Mouse (Mus musculus): ENCODE measurements around the gene Ankrd12.

Gene Ankrd12

DNA sequence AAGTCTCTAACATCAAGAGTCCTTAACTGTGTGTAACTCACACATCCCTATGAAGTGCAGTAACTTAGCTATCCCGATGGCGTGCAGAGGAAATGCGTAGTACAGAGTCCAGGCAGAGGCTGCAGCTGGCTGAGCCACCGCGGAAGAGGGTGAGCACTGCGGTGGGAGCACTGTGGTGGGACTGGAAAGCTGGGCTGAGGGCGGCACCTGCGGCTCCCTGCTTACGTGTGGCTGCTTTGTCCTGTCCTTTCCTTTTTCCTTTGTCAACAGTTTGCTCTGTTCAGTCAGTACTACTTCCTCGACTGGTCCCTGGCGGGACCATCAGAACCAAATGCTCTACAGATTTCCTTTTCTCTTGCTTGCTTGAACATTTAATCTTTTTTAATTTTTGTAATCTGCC lies 109.1 kb downstream of the Ankrd12 start:
- no peak for DNase-seq (ENCODE audit: low spot score in 2 of 2)

DNA sequence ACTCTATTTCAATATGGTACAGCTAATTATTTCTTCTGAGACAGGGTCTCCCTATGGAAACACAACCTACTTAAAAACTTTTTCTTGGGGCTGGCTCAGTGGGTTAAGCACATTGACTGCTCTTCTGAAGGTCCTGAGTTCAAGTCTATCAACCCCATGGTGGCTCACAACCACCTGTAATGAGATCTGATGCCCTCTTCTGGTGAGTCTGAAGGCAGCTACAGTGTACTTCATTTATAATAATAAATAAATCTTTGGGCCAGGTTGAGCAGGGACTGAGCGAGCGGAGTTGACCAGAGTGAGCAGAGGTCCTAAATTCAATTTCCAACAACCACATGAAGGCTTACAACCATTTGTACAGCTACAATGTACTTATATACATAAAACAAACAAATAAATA lies 114.6 kb downstream of the Ankrd12 start:
- DNase-seq (ENCODE audit: low spot score in 2 of 2): no peak

DNA sequence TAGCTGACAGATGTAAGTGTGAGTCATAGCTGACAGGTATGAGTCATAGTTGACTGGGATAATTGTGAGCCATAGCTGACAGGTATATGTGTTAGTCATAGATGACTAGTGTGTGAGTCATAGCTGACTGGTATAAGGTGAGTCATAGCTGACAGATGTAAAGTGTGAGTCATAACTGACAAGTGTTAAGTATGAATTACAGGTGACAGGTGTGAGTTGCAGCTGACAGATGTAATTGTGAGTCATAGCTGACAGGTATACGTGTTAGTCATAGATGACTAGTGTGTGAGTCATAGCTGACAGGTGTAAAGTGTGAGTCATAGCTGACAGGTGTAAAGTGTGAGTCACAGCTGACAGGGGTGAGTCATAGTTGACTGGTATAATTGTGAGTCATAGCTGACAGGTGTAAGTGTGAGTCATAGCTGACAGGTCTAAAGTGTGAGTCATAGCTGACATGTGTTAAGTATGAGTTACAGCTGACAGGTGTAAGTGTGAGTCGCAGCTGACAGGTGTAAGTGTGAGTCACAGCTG lies 115.2 kb downstream of the Ankrd12 start:
- DNase-seq (ENCODE audit: low spot score in 2 of 2): no peak

DNA sequence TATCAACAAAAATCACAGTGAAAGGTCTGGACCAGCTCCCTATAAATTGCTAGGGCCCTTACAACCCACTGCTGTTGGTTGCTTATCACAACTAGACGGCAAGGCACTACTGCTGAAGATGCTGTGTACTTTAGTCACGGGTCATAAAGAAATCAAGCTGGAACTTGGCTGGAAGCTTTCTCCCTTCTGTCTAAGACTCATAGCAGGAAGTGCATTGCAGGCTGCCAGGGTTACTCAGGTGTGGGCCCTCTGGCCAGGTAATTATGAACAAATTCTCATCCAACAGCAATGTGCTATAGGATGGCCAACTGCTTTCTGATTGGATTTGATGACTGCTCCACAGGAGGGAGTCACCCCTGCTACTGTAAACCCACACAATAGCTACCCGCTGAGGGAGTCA lies 117.9 kb downstream of the Ankrd12 start:
- DNase-seq (ENCODE audit: low spot score in 2 of 2): no peak

DNA sequence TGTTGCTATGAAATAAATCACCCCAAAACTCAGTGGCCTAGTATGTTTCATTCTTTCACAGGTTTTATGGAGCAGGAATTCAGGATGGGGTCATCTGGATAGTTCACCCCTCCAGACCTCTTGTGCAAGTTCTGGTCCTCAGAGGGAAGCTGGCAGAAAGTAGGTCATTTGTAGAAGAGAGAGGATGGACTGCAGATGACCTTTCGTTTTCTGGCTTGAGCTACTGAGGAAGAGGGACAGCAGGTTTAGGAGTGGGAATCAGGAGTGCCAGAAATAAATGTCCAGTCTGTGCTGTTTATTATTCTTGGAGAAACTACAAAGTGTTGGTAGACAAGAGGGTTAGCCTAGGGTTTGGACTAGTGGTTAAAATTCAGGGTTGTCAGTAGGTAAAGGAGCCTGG lies 118.5 kb downstream of the Ankrd12 start:
- DNase-seq (ENCODE audit: low spot score in 2 of 2): no peak

DNA sequence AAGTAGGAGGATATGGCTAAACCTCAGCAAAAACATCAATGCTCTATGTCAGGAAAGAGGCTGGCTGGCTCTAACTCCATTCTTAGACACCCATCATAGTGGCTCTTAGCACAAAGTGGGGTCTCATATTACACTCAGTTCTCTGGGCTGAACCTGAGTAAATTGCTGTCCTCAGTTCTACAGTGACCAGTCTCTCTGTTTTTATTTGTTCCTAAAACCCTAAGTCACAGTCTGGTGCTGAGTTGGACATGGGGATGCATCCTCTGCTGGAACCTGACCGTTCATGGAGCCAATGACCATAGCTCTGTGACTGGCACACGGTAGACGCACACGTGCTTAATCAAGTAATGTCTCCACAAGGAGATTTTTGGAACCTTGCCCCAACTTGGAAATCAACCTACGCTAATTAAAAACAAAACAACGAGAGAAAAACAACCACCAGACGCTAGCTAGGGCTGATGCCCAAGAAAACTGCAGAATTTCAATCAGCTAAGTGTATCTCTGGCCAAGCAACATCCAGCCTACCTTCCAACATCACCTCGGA lies 119.0 kb downstream of the Ankrd12 start:
- DNase-seq (ENCODE audit: low spot score in 2 of 2): no peak

DNA sequence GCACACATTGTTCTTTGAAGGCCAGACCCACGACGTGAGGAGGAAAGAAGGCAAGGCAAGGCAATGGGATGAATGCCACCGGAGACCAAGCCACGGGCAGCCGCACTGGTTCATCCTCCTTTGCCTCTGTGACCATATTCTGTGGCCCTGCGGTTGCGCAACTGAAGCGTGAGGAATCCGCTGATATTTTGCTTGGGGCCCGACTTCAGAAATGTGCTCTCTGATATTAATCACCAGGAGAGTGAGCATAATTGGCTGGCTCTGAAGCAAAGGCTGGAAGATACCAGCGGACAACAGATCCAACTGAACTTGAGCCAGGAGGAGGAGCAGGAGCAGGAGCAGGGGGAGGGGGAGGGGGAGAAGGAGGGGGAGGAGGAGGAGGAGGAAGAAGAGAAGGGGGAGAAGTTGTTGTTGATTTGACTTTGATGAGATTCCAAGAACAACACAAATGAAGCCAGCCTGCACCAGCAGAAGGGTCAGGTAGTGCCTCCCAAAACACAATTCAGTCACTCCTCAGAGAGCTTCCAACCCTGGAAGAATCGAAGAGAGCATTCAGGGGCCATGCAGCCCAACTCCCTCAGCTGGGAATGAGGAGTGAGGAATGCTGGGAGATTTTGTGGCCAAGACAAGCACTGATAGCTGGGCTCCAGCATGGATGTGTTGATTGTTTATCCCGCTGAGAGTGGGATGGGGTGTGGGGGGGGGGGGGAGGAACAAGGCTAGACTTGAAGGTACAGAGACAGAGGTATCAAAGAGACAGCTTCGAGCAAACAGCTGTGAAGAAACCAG lies 119.7 kb downstream of the Ankrd12 start:
- DNase-seq (ENCODE audit: low spot score in 2 of 2): peak in 1 of 2 experiments; percentile 64

DNA sequence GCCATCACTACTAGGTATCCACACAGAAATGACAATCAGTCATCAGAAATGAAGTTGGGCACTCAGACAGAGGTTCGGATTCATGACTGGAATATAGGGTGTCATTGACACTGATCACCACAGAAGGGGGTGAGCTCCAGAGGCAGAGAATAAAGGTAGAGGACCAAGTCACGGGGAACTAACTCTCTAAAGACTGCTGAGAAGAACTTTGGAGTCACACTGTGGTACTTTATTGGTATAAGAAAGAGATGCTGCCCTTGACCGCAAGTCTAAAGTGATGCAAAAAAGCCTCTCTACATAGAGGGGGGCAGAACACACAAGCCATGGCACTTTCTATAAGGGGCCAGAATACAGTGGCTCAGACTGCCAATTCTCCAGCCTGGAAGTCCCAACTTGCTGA lies 120.7 kb downstream of the Ankrd12 start:
- no peak for DNase-seq (ENCODE audit: low spot score in 2 of 2)

DNA sequence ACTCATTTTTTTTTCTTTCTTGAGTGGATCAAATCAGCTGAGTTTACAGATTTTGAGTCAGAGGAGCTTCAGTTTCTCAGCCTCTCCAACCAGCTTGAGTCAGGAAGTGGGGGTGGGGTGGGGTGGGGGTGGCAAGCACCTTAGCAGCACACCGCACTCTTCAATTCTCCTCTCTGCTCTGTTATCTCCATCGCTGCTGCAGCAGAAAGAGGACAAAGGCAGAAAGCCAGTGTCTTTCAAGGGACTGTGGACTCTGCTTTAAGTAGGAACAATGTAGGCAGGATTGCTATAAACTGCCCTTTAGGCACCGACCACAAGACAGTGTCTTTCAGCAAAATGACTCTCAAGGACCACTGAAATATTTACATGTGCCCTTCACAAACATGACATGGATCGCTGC lies 122.9 kb downstream of the Ankrd12 start:
- no peak for DNase-seq (ENCODE audit: low spot score in 2 of 2)

DNA sequence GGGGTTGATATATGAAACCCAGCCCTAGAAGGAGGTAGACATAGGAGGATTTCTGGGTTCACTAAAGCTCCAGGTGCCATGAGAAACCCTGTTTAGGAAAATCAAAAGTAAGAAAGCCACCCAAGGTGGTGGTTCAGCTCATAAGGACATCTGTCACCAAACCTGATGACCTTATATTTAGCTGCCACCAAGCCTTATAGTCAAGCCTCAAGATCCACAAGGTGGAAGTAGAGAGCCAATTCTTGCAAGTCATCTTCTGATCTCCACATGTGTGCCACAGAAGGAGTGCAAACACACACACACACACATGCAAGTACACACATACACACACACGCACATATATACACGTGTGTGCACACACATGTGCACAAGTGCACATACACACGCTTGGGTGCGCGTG lies 124.8 kb downstream of the Ankrd12 start:
- DNase-seq (ENCODE audit: low spot score in 2 of 2): no peak

DNA sequence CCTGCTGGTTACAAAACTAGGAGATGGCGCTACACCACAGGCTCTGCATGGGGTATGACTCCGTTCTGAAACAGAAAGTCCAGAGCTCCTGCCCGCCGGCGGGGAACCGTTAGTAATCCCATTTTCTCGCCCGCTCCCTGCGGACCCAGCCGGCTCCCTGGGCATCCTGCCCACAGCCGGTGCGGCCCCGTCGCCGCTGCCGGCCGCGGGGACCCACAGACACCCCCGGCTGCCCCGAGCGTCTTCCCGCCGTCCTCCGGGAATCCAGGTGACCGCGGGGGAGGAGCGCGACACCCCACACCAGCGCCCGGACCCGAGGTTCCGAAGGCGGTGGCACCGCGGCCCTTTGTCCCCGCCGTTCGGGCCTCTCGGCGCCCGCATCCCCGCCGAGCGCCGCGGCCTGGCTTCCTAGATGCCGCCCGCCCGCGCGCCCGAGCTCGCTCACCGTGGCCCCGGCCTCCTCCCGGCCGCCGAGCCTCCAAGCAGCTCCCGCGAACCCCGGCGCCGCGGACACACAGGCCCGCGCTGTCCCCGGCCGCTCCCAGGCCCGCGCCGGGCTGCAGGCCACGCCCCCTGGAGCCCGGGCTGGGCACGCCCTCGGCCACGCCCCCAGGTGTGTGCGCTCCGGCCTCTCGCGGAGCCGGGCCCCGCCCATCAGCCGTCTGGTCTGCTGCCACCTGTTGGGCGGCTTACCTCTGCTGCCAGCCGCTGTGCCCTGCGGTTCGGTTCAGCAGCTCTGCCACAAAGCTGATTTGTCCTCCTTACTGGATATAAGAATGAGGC lies 126.1 kb downstream of the Ankrd12 start, which contains the start of gene Twsg1:
Twsg1 (minus strand) TSS at position 605 of the 783 bp plus-strand sequence.
- DNase-seq (ENCODE audit: low spot score in 2 of 2): peak; percentile 92 to 93

DNA sequence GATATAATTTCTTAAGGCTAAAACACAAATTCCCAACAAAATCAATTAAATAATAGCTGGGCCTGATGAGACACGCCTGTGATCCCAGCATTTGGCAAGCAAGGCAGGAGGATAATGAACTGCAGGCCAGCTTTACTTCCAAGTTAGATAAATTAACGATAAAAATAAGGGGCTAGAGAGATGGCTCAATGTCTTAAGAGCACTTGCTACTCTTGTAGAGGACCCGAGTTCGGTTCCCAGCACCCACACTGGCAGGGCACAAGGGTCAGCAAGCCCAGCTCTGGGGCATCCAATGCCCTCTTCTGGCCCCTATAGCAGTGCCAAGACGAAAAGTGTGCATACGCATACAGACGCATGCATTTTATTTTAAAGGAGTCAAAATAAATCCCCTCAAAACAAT lies 126.7 kb downstream of the Ankrd12 start:
- DNase-seq (ENCODE audit: low spot score in 2 of 2): no peak

DNA sequence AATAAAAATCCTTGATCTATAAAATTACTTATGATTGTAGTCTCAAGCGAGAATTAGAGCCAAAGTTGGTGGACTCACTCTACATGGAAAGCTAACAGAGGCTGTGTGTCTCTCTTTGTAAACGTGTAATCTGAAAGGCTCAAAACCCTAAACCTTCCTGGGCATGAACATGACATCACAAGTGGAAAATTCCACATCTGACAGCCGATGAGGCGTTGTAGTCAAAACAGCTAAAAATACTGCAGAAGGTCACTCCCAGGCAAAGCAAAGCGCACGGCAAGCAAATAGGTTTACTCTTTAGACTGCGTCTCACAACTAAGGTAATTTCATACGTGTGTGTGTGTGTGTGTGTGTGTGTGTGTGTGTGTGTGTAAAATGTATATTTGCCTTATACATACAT lies 129.6 kb downstream of the Ankrd12 start:
- DNase-seq (ENCODE audit: low spot score in 2 of 2): no peak

DNA sequence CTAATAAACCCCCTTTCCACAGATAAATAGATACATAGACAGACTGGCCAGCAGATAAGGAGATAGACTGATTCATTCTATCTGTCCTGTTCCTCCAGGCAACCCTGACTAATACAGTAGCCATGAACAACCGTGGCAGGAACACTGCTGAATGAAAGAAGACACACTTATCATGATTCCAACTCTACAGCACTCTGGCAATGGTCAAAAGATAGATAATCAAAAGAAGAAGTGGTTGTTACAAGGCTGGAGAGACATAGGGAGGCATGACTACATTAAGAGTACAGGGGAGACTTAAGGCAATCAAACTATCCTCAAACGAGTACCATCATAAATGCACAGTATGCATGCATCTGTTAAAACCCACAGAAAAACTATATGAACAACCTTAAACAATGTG lies 131.5 kb downstream of the Ankrd12 start:
- DNase-seq (ENCODE audit: low spot score in 2 of 2): no peak

DNA sequence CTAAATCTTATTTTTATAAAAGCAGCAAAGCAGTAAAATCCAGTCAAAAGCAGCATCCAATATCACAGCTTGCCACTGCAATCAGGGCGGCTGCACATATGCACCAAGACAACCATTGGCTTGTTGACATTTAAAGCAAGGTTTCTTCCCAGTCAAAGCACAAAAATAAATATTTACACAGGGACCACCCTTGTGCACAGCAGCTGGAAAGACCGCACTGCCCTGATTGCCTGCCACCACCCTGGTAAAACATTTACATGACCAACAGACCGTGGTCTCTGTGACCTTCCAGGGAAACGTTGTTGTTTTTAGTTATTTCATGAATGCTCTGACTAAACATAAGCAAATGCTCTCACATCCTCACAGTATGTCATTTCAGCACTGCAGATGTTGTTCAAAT lies 134.5 kb downstream of the Ankrd12 start:
- DNase-seq (ENCODE audit: low spot score in 2 of 2): no peak

DNA sequence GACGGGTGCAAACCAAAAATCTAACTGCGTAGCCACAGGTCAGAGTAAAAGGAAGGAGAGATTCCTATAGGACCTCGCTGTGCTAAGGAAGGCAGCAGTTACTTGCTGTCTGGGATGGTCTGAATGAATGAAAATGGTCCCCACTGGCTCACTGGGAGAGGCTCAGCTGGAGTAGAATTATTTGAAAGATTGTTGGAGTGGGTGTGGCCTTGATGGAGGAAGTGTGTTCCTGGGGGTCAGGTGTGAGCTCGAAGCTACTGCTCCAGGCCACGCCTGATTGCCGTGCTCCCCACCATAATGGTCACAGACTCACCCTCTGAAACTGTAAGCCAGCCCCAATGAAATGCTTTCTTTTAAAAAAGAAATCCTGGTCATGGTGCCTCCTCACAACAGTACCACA lies 135.6 kb downstream of the Ankrd12 start:
- no peak for DNase-seq (ENCODE audit: low spot score in 2 of 2)

DNA sequence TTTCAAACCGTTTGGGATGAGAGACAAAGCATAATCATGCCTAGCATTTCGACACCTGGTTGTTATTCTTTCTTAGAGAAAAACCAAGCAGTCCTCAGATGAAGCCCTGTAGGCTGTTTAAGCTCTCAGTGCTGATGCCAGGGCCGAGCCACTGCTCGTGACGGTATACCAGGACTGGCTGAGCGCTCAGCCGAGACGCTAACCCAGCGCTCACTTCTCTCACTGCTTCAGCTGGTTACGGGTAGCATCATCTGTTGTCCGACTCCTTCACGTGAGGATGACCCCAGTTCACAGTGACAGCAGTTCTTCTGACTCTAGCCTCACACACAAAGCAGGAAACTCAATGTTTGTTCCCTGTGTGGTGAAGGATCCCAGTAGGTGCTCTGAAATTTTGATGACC lies 136.7 kb downstream of the Ankrd12 start:
- no peak for DNase-seq (ENCODE audit: low spot score in 2 of 2)

DNA sequence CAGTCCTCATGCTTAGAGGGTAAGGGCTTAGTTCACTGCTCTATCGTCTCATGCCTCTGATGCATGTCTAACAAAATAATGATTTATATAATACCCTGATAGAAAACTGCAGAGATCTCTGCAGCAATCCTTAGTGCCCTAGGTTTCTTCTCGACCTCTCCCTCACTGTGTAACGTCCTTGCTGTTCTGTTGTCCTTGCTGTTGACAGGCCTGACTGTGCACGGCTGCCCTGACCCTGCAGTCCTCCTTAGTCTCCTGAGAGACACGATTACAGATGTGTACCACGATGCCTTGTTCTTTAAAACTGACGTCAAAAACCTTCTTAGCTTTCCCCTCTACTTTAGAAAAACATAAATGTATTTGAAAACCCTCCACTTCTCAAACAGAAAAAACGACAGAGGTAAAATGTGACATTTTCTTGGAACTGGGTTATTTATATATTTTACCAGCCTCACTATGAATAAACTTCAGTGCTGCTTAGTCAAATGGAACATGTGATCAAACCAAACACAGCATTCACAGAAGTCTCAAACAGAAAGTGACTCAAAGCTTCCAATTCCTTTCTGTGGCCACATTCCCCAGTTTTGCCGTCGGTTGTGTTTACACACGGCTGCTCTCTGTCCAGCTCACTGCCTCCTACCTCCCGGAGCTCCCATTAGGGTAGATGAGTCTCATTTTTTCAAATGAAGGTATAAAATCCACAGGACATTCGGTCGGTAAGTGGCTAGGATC lies 137.3 kb downstream of the Ankrd12 start:
- peak in 1 of 2 experiments; percentile 29 for DNase-seq (ENCODE audit: low spot score in 2 of 2)

DNA sequence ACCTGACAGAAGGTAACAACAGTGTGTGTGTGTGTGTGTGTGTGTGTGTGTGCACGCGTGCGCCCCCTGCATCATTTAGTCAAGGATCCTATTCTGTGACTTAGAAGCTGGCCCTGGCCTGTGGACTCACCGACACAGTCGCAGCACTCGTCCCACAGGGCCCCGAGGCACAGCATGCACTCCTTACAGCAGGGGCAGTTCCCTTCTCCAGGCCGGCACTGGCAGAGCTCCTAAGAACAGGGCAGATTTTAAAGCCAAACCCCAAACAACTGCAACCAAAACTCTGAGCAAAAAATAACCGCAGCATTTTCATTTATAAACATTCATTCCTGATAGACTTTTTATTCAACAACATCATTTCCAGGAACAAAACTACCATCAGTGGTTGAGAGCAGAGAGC lies 139.2 kb downstream of the Ankrd12 start:
- no peak for DNase-seq (ENCODE audit: low spot score in 2 of 2)

DNA sequence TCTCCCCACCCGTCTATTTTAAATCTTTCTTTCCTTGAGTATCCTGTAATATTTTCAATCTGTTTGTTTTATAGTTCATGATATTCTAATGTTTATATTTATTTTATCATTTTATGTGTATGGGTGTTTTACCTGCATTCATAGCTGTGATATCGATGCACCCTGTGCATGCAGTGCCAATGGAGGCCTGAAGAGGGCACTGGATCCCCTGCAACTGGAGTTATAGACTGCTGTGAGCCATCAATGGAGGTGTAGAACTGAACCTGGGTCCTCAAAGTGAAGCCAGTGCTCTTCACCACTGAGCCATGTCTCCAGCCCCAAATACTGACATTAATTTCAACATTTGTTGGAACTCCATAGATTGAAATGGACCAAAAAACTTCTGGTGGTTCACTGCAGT lies 143.1 kb downstream of the Ankrd12 start:
- DNase-seq (ENCODE audit: low spot score in 2 of 2): no peak

DNA sequence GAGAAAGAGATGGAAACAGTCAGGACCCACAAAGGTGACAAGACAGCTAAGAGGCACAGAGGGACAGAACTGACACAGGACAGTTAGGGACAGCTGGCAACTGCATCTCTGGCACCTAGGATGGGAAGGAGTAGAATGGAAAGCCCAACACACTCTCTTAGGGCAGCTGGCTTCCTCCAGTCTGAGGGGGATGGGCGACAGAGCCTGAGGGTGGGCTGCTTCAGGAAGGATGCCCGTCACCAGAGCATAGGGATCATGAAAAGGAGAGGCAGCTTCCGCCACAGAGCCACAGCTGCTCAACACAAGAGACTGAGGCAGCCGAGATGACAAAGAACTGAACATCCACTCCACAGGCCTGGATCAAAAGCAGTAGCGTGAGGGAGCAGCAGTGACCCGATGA lies 145.4 kb downstream of the Ankrd12 start:
- no peak for DNase-seq (ENCODE audit: low spot score in 2 of 2)

DNA sequence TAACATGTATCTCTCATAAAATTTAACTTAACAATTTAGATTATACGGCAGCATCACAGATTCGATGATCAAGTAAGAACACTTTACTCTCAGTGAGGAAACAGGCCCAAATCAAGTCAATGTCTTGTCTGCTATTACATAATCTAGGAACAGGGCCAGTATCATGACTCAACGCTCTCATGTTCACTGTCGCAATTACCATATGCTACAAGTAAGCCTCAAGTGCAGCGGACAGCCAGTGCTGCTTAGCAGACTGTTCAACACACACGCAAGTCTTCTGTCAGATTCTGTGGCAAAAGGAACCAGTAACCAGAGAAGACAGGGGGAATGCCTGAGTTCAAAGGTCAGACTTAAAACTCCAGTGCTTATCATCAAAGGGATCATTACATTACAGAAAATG lies 145.9 kb downstream of the Ankrd12 start:
- DNase-seq (ENCODE audit: low spot score in 2 of 2): peak in 1 of 2 experiments; percentile 43

Data from urinary bladder, adult 18-20 months (tissue).